Mouse (Mus musculus) neural tube, embryonic 14.5 days (tissue): ENCODE measurements around the gene Ptgfrn. TPM values are rescaled to one million over a fixed set of nuclear protein-coding genes. Genes with fewer than 3 reads are reported as not detected.

Experiments used
- ATAC-seq: fragments of 200-750 bp; cut with Nextera tagmentation; 2 replicates; pipeline ENCODE4 v1.8.0; 2017; ENCODE audit warnings: low read depth, mild to moderate bottlenecking, moderate TSS enrichment, moderate library complexity
- H3K27ac ChIP-seq: fragments of 300-500 bp; sonication (generic); 2 replicates; pipeline ENCODE4 v1.5.1; 2014; ENCODE audit warnings: low read depth, mild to moderate bottlenecking, control low read depth, low read length, moderate library complexity, mixed read lengths
- H3K27me3 ChIP-seq: fragments of 300-500 bp; sonication (generic); 2 replicates; pipeline ENCODE4 v1.6.1; 2014; ENCODE audit warnings: low read length; ENCODE audit not compliant: control insufficient read depth, insufficient read depth
- H3K36me3 ChIP-seq: fragments of 300-500 bp; sonication (generic); 2 replicates; pipeline ENCODE4 v1.6.1; 2014; ENCODE audit warnings: low read length, mixed read lengths; ENCODE audit not compliant: control insufficient read depth, insufficient read depth
- H3K4me1 ChIP-seq: fragments of 300-500 bp; sonication (generic); 2 replicates; pipeline ENCODE4 v1.6.1; 2014; ENCODE audit warnings: low read length; ENCODE audit not compliant: control insufficient read depth, insufficient read depth
- H3K4me2 ChIP-seq: fragments of 300-500 bp; sonication (generic); 2 replicates; pipeline ENCODE4 v1.6.1; 2014; ENCODE audit warnings: mild to moderate bottlenecking, low read depth, low read length, control low read depth
- H3K4me3 ChIP-seq: fragments of 300-500 bp; sonication (generic); 2 replicates; pipeline ENCODE4 v1.5.1; 2014; ENCODE audit warnings: low read depth, low read length, control low read depth, mixed read lengths
- H3K9ac ChIP-seq: fragments of 300-500 bp; sonication (generic); replicated peaks from 2 replicates; pipeline ENCODE4 v1.6.1; 2014; ENCODE audit warnings: low read depth, mild to moderate bottlenecking, control low read depth, low read length, mixed read lengths
- H3K9me3 ChIP-seq: fragments of 300-500 bp; sonication (generic); 2 replicates; pipeline ENCODE4 v1.6.1; 2016; ENCODE audit warnings: low read length; ENCODE audit not compliant: control insufficient read depth
- whole genome bisulfite sequencing: fragments of 180-500 bp; shearing (Covaris S2); extraction: QIAGEN DNeasy Blood & Tissue Kit; methylation state at CpG from one replicate; pipeline ENCODE4 v1.1.7; 2014; 5-methylcytosine and 5-hydroxymethylcytosine counted together
- polyA plus RNA-seq: library from polyadenylated mRNA; unstranded; fragments of >200 nt; fragmentation: Nextera tagmentation; extraction: Ambion mirVana; gene quantifications from 2 replicates; pipeline ENCODE4 v1.2.1, GENCODE M21; 2014

Ptgfrn gene
- polyA plus RNA-seq, 1 experiment from 2014 or later = 4.7 TPM

DNA sequence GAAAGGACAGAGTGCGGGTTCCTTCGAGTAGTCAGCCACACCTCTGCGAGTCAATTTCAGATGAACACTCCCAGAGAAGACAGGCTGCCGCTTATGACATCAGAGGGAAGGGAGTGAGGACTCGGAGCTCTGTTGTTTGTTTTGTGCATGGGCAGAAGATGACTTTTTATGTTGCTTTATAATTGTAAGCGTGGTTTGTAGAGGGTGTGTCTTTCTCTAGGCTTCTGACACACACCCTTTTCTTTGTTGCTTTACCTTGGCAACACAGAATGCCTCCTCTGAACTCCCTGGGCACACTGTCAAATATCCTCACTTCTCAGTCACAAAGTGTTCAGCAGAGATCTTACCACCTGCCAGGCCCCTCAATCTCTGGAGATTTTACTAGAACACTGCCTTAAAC is 43.9 kb downstream of the Ptgfrn start:
- WGBS = 84% methylated on average over 6 of the region's 6 CpGs

DNA sequence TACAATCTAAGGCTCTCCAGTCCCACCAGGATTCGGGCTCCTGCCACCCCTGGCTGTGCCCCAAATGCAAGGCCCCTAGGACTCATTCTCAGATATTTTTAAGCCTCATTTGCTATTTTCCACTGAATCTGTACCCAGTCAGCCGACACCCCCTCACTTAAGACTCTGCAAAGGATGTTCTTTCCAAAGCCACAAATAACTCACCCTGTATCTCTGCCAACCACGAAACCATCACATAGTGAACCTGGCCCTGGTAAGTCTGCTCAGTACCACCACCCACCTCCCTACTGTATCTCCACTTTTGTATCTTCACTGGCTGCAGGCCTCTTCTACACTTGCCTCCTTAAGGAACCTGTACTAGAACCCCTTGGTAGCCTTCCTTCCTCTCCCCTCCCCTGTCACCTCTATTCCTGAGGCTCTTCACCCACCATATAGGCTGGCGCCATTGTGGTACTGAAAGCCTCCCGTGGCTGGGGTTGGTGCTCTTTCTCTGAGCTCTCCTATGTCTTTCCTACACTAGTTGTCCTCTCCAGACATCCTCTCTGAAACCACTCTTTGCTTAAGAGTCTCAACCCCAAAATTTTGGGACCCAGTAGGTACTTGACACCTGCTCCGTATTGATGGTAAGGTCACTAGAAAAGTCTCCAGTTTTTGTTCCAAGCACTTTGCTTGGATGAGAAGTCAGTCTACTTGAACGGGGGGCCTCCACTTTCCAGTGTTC is 48.1 kb downstream of the Ptgfrn start:
- Histone ChIP-seq H3K9ac (no peak overlapping the region), H3K4me1 (no peaks in the 10 kb centered on the region), H3K9me3 (no peaks in the 10 kb centered on the region), H3K36me3 (no peaks in the 10 kb centered on the region), H3K4me2 (no peak overlapping the region), H3K4me3 (no peak overlapping the region), H3K27ac (no peak overlapping the region), H3K27me3 (no peaks in the 10 kb centered on the region)
- no peak for ATAC-seq
- 93% methylated on average over 7 of the region's 7 CpGs for WGBS

More for the DNA sequence above, 43.9 kb downstream of the Ptgfrn start:
- Histone ChIP-seq H3K9ac (no peak overlapping the region), H3K4me2 (no peak overlapping the region), H3K27me3 (no peaks in the 10 kb centered on the region), H3K27ac (no peak overlapping the region), H3K4me1 (no peaks in the 10 kb centered on the region), H3K36me3 (no peaks in the 10 kb centered on the region), H3K4me3 (no peak overlapping the region), H3K9me3 (no peaks in the 10 kb centered on the region)
- ATAC-seq = no peak

DNA sequence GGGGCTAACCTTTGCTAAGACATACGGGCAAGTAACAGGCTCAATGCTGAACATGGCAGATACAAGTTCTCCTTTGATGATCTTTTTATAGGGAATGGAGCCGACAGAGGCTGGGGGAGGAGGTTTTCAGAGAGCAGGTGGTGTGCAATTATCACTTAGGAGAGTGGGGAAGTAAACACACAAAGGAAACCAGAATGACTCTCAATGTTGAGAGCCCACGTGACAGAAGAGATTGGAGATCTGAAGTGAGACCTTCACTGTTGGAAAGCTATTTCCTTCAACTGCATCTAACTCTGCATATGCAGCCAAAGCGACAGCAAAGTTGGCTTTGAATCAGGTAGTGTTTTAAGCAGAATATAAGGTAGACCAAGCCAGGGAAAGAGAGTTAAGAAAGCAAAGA is 50.9 kb downstream of the Ptgfrn start:
- WGBS = 81% methylated on average over 4 of the region's 4 CpGs

DNA sequence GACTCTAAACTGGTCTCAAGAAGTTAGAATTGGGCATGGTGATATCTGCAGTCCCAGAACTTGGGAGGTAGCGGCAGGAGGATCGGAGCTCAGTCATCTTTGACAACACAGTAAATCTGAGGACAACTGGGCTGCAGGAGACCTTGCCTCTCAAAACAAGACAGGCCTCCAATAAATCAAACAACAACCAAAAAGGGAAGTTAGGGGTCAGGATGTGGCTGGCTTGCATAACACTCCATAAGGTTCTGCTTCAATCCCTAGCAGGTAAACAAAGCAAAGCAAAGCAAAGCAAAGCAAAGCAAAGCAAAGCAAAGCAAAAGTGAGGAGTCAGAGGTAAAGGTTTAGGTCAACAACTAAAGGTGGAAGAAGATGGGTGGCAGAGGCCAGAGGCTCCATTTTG is 51.9 kb downstream of the Ptgfrn start:
- Histone ChIP-seq H3K4me1 (no peaks in the 10 kb centered on the region), H3K4me3 (no peak overlapping the region), H3K36me3 (no peaks in the 10 kb centered on the region), H3K9me3 (no peaks in the 10 kb centered on the region), H3K27me3 (no peaks in the 10 kb centered on the region), H3K27ac (no peak overlapping the region), H3K4me2 (no peak overlapping the region), H3K9ac (no peak overlapping the region)
- ATAC-seq = no peak
- WGBS = 76% methylated on average over 2 of the region's 2 CpGs

More for the DNA sequence above, 50.9 kb downstream of the Ptgfrn start:
- Histone ChIP-seq H3K36me3 (no peaks in the 10 kb centered on the region), H3K4me1 (no peaks in the 10 kb centered on the region), H3K4me3 (no peak overlapping the region), H3K9me3 (no peaks in the 10 kb centered on the region), H3K4me2 (no peak overlapping the region), H3K9ac (no peak overlapping the region), H3K27me3 (no peaks in the 10 kb centered on the region), H3K27ac (no peak overlapping the region)
- no peak for ATAC-seq

DNA sequence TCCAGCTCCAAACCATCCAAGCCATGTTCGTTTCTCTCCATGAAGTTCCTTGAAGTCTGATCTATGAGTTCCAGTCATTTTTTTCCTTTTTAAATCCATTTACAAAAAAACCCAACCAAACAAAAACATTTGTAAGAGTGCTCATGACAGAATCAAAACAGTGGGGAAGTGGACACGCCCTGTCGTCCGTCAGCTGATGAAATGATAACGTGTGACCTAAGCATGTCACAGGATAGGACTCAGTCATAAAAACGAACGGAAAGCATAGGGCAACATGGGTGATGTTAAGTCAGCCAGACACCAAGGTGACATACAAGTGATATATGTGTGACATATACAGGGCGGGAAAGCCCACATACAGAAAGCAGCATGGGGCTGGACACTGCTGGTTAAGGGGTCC is 54.9 kb downstream of the Ptgfrn start:
- H3K4me1 ChIP-seq = no peaks in the 10 kb centered on the region
- no peak overlapping the region for H3K4me3 ChIP-seq
- no peaks in the 10 kb centered on the region for H3K36me3 ChIP-seq
- no peak overlapping the region for H3K4me2 ChIP-seq
- H3K9me3 ChIP-seq = no peaks in the 10 kb centered on the region
- no peak for ATAC-seq
- no peaks in the 10 kb centered on the region for H3K27me3 ChIP-seq
- no peak overlapping the region for H3K27ac ChIP-seq
- WGBS = 87% methylated on average over 8 of the region's 8 CpGs
- H3K9ac ChIP-seq = no peak overlapping the region

DNA sequence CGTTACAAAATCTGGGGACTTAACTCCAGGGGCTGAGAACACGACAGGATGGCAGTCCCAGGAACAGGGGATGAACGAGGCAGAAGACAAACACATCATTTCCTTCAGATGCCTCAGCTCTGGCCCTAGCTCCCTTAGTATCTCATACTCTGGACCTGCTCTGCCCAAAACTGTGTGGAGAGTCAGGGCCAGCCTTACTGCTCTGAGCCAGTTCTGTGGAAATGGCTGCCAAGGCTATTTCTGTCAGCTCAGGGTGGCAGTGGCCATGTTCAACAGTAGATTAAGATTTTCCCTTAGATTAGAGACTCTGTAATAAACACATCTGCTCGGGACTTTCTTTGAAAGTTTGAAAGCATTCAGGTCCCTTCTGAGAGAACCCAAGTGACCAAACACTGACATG is 58.5 kb downstream of the Ptgfrn start:
- no peak overlapping the region for H3K27ac ChIP-seq
- no peak for ATAC-seq
- H3K9ac ChIP-seq = no peak overlapping the region
- H3K27me3 ChIP-seq = no peaks in the 10 kb centered on the region
- H3K9me3 ChIP-seq = no peaks in the 10 kb centered on the region
- H3K4me2 ChIP-seq = no peak overlapping the region
- H3K4me3 ChIP-seq = no peak overlapping the region
- WGBS = 80% methylated on average over 4 of the region's 4 CpGs
- H3K4me1 ChIP-seq = no peaks in the 10 kb centered on the region
- H3K36me3 ChIP-seq = no peaks in the 10 kb centered on the region

DNA sequence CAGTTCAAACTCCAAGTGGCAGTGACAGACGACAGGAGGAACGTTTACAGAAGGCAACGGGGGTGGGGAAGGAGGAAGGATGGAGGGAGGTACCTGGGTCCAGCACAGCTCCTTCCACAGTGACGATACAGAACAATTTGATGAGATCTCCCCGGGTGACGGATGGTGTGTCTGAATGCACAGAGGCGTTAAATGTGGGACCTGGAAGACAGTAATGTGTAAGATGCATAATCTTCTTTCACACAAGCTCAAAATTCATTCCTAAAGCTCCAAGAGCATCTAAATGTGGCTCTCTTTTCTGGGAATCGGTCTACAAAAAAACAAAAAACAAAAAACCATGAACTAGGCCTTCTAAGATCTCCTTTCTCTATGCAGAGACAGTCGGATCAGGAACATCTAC is 60.1 kb downstream of the Ptgfrn start:
- H3K4me2 ChIP-seq = no peak overlapping the region
- no peaks in the 10 kb centered on the region for H3K27me3 ChIP-seq
- no peak overlapping the region for H3K27ac ChIP-seq
- H3K36me3 ChIP-seq = no peaks in the 10 kb centered on the region
- no peaks in the 10 kb centered on the region for H3K4me1 ChIP-seq
- 84% methylated on average over 9 of the region's 9 CpGs for WGBS
- no peak overlapping the region for H3K4me3 ChIP-seq
- no peak overlapping the region for H3K9ac ChIP-seq
- no peak for ATAC-seq
- no peaks in the 10 kb centered on the region for H3K9me3 ChIP-seq

DNA sequence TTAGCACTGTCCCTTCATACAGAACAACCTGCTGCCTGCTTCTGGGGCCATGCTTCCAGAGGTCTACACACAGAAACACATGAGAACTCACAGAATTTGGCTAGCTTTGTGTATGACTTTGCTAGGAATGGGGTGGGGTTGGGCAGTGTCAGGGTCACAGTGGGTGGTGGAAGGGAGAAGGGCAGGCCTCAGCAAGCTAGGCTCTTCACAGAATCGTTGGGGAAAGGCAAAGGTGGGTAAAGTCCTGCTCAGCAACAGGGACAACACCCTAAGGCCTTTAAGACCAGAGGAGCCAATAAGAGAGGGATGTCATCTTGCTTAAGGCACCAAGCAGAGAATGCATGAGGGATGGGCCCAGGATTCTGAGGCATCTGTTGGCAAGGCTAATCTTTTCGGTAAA is 61.3 kb downstream of the Ptgfrn start:
- no peak overlapping the region for H3K9ac ChIP-seq
- ATAC-seq = no peak
- WGBS = 84% methylated on average over 2 of the region's 2 CpGs
- H3K4me3 ChIP-seq = no peak overlapping the region
- no peak overlapping the region for H3K27ac ChIP-seq
- H3K36me3 ChIP-seq = no peaks in the 10 kb centered on the region
- no peaks in the 10 kb centered on the region for H3K27me3 ChIP-seq
- H3K4me1 ChIP-seq = no peaks in the 10 kb centered on the region
- H3K9me3 ChIP-seq = no peaks in the 10 kb centered on the region
- H3K4me2 ChIP-seq = no peak overlapping the region

DNA sequence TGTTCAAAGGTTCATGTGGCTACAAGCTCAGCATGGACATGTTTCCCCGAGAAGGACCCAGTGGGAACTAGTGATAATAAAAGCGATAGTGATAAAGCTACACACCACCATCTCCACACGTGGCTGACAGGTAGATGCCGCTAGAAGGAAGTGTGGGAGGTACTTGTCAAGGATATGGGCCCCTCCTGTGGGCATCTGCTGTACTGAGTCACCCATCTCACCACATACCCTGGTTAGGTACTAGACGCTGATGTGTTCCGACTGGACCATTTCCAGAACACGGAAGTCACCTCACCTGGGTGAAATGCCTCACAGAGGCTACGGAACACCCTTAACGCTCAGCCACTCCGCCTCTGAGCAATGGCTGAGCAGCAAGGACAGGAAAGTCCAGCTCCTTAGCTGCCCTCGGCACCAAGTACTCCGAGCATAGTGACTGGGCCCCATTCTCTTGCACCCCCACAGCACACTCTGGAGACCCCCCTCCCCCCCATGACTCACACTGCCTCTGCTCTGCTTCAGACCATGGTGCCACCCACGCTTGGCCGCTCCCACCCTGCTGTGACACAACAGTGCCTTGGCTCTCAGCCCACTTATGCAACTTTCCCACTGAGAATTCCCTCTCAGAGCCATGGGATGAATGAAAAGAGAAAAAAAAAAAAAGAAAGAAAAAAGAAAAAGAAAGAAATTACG is 62.3 kb downstream of the Ptgfrn start:
- H3K36me3 ChIP-seq = no peaks in the 10 kb centered on the region
- H3K9me3 ChIP-seq = no peaks in the 10 kb centered on the region
- no peak overlapping the region for H3K9ac ChIP-seq
- no peak for ATAC-seq
- WGBS = 77% methylated on average over 15 of the region's 15 CpGs
- no peak overlapping the region for H3K27ac ChIP-seq
- no peaks in the 10 kb centered on the region for H3K27me3 ChIP-seq
- no peak overlapping the region for H3K4me3 ChIP-seq
- no peak overlapping the region for H3K4me2 ChIP-seq
- no peaks in the 10 kb centered on the region for H3K4me1 ChIP-seq
